Mouse (Mus musculus) erythroid progenitor cell, adult 5-6 weeks (primary cell): ENCODE data around the gene Asic2. TPM values are rescaled to one million over a fixed set of nuclear protein-coding genes. Genes with fewer than 3 reads are reported as not detected.

Experiments
- ATAC-seq: replicated peaks from 2 replicates; pipeline ENCODE4 v1.8.0; 2016; ENCODE audit warnings: moderate number of reproducible peaks, mild to moderate bottlenecking, moderate TSS enrichment, inconsistent platforms; ENCODE audit not compliant: poor library complexity, low FRiP score, severe bottlenecking
- total RNA-seq, 2 experiments: library from RNA; stranded (forward) in 1 of 2; stranded (reverse) in 1 of 2; fragments of 150-400 nt in 1 of 2; fragments of 186-747, 209-891 nt in 1 of 2; gene quantifications; 2 replicates each; pipeline versions ENCODE4 v1.2.3 to v1.2.4; 2015 to 2017; ENCODE audit warnings: low replicate concordance in 2 of 2

Gene Asic2
- total RNA-seq, 2 experiments from 2014 or later: 0.76 TPM; not detected in 1

DNA sequence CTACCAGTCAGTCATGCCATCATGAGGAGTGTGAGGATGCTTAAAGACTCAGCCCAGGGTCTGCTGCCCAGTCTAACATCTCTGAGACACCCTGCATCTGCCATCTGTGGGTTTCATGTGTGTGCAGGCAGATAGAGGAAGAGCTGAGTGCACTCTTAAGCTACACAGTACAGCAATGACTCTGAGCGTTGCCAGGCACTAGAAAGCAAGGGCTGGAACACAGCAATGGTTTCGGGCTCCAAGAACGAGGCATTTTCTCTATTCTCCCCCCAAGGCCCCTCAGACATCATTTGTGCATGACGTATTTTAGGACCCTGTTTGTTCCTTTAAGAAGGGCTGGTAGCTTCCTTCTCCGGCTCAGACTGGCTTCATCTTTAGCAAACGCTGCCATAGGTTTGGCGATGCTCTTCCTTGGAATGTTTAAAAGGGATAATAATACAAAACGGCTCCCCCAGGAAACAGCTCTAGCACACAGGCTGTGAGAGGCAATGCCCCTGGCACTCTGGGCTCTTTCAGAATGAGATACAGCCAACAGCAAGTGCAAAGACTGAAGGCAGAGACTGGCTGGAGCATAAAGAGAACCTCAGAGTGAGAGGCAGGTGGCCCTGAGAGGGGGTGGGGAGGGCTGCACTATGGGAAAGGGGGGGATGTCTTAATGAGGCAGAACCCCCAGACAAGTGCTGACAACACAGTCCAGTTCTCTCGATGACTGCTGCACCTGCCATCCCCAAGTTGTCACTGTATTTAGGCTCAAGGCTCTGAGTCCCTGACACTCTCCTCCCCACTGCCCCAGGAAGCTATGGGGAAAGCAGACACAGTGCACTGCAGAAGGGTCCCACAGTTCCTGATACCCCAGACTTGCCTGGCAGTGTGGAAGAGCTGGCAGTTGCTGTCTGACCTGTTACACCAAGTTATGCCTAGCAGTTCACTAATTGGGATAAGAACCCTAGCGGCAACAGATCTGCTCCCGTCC lies 2.3 kb downstream of the Asic2 start:
- ATAC-seq: no peak

- no peak for ATAC-seq
These were observed 3.7 kb downstream of the Asic2 start for GRCm38 (mm10) chr11:81964561-81964960.

- ATAC-seq: no peak
These were observed 13.9 kb downstream of the Asic2 start for GRCm38 (mm10) chr11:81954398-81954797.

DNA sequence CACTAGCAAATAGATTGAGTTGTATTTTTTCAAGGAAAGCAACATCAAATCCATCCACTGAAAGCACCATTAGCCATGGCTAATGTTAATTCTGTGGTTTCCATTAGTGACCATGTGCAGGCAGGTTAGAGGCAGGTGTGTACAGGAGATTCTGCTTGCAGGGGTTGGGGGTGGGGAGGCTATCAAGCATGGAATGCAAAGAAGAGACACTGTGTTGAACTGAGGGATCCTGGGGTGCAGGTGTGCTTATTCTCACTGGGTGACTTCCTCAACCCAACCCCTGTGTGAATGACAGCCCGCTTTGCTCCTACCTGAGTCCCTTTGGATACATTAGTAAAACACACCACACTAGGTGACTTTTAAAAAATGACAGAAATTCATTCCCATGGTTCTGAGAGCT lies 20.2 kb downstream of the Asic2 start:
- no peak for ATAC-seq

GRCm38 (mm10) chr11:81942167-81942566 lies 26.1 kb downstream of the Asic2 start:
- ATAC-seq: no peak

DNA sequence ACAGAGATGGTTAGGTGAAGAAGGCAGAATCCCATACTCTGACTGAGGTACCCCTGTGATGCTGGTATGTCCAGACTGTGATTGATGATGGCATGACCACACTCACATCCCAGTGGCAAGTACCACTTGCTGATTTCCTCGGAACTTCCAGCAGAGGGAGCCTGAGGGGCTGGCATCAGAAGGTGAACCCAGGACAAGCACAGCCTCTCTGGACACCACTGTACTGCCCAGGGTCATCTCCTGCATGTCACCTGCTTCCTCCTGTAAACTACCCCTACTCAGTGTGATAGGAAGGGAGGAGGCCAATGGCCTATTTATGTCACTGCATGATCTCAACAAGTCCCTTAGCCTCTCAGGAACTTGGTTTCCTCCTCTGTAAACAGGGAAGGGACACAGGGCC lies 27.3 kb downstream of the Asic2 start:
- ATAC-seq: no peak

GRCm38 (mm10) chr11:81937516-81937915 lies 30.7 kb downstream of the Asic2 start:
- no peak for ATAC-seq

DNA sequence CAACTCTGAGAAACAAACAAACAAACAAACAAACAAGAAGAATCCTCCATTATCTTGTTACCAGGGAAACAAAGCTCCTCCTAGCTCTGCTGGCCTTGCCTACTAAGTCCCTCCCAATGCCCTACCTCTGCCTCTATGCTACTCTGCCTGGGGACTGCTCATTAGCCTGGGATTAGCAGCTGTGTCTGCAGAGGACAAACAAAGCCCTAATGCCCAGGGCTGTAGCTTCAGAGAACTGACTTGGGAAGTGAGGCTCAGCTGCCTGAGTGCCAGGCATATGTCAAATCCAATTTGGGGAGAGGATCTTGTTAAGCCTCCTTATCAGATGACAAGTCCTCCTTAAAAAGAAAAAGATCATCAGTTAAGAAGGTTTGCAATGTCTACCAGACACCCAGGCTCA lies 41.9 kb downstream of the Asic2 start:
- no peak for ATAC-seq

- no peak for ATAC-seq
These were observed 44.6 kb downstream of the Asic2 start for GRCm38 (mm10) chr11:81923626-81924025.

GRCm38 (mm10) chr11:81923096-81923495 lies 45.2 kb downstream of the Asic2 start:
- ATAC-seq: no peak

- ATAC-seq: no peak
These were observed 52.8 kb downstream of the Asic2 start for GRCm38 (mm10) chr11:81915501-81915900.

DNA sequence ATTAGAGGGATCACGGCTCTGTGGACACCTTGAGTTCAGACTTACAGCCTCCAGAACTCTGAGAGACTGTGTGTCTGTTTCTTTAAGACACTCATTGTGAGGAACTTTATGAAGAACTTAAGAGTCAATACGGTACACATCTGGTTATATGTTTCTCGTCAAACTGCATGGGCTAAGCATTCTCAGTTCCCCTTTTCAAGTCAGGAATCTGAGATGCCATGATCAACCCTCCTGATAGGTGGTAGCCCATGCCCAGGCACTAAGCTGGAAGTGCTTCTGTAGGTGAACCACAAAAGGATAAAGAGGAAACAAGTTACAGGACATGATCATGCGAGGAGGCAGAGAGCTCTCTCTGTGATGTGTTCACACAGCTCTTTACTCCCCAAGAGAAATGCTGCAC lies 55.2 kb downstream of the Asic2 start:
- ATAC-seq: no peak

- ATAC-seq: no peak
These were observed 58.8 kb downstream of the Asic2 start for GRCm38 (mm10) chr11:81909397-81909894.

DNA sequence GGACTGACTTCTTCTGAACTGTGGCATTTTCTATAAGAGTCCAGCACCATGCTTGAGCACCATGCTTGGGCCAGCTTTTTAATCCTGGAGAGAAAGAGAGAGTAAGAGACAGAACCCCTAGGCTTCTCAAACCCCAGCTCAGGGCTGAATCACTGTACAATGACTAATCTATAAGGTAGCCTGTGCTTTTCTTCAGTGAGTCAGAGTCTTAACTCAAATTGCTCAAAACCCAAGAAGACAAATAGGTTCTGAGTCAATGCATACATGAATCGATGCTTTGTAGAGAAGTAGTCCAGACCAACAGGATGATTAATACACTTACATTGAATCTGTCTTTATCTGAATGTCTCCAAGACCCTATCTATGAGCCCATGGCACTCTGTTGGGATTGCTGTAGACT lies 59.5 kb downstream of the Asic2 start:
- ATAC-seq: no peak

DNA sequence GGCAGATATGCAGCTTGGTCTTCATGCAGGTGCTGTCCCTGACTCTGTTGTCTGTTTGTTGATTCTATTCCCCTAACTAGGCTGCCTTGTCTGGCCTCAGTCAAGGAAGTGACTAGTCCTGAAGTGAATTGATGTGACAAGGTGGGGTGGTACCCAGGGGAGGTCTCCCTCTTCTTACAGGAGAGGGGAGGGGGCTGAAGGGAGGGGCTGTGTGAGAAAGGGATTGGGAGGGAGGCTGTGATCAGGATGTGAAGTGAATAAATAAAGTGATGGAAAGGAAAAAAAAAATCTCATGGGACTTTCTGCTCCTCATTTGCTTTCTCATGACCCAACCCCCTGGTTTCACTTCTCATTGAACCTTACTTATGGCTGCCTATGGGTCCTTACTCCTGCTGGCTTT lies 65.9 kb downstream of the Asic2 start:
- ATAC-seq: no peak

DNA sequence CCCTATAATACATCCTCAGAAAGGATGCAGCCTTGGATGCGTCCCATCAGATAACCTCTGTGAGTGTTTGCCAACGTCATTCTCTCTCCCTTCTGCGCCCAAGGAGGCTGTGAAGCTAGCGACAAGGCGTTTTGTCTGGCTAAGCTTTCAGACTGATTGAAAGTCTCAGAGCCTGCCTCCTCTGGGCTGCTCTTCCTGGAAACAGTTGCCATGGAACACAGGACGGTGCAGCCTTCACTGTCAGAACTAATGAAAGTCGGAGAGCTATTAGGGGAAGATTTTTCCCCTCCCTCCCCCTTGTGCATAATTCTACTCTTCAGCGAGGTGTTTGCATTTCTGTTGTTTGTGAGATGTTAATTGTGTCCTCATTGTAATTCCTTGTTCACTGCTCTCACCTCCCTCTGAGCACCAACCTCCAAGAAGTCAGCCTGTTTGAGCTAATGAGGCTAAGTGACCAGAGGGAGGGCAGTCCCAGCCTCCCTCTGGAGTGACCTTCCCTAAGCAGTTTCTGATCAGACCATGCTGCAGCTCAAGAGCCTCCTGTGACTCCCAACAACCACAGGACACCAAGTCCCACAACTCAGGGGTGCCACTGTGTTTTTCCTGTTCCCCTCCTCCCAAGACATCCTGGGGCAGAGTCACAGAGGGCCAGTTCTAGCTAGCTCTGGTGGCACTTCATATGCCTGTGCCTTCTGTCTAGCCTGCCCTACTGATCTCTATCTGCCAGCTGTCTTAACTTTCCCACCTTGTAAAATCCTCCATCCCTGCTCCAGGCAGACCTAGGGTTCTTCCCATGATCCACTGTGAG lies 70.5 kb downstream of the Asic2 start:
- ATAC-seq: no peak

DNA sequence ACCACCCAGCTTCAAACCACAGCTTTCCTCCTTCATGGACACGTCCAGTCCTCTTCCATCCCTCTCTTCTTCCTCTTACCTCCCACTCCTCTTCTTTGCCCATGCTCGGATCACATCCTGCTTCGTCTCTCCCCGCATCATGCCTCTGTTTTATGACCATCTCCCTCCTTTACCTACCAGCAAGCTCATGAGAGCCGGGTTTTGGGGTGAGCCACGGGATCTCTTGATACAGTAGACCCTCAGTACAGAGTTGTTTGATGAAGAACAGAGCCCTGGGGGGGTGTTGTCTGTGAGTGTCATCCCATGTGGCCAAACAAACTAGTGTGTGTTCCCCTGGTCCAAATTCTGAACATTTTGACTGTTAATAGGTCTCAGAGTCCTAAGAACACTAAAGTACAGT lies 71.7 kb downstream of the Asic2 start:
- ATAC-seq: no peak

- ATAC-seq: no peak
These were observed 96.6 kb downstream of the Asic2 start for GRCm38 (mm10) chr11:81871506-81872213.

DNA sequence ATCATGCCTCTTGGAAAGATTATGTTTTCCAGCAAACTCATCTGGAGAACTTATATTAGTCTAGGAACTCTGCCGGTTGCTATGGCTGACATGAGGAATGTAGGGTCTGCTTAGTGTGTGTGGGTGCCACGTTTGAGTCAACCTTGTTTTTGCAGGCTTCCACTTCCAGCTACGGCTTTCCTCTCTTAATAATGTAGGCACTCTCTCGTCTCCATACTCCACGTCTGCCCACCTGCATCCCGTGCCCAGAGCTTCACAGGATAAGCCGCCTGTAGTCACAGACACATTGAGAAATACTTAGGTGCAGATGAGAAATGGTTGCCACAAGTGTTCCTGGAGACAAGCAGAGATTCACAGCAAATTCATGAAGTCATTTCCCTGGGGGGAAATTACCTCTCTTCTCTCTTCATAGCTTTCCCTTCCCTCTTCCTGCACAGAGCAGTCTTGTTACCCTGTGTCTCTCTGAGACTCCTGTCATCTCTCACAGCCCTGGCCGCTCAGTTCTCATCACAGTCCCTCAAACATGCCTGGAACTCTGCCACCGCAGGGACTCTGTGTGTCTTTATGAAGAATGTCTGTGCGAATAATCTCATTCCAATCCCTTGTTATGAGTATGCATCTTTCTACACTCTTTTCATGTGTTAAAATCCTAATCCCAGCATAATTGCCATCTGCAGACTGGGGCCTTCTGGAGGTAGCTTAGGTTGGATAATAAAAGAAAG lies 102.4 kb downstream of the Asic2 start:
- ATAC-seq: no peak
